ENCODE assay signal across 12 mouse cellular contexts in genomic region chr6:35294964-35295363, GRCm38 (mm10). TPM values are rescaled to one million over a fixed set of nuclear protein-coding genes. Genes with fewer than 3 reads are reported as not detected.
"Had no signal": no experiment of that assay in that cellular context is flagged by ENCODE, and none has a peak within 500 bp of the region (broad histone marks: within the 10 kb centered on the region; RNA-seq: fewer than 3 reads in every experiment).

No protein-coding gene starts in this region.

- DNase-seq: kidney, adult 2 months; kidney, postnatal 14 days; lung, embryonic 14.5 days; lung, postnatal 10 days; lung, postnatal 4 days; right cerebral cortex, postnatal 4 days; spleen, adult 18-20 months; thymus, adult 2 months; thymus, postnatal 25 days had no signal

- ATAC-seq: intestine, embryonic 16.5 days; liver, embryonic 12.5 days had no signal

RNA-seq across cellular contexts. Expression of gene Fam180a, which starts 31.0 kb away (rescaled TPM):
- total RNA-seq: megakaryocyte, adult 5-6 weeks had no signal
